Mouse (Mus musculus) limb, embryonic 14.5 days (tissue): ENCODE data around the gene Sun2. TPM values are rescaled to one million over a fixed set of nuclear protein-coding genes. Genes with fewer than 3 reads are reported as not detected.
A peak's percentile ranks its signal among the peaks of the same experiment; 100 is the strongest.

Experiments
- ATAC-seq: fragments of 200-750 bp; cut with Nextera tagmentation; 2 replicates; pipeline ENCODE4 v1.8.0; 2017; ENCODE audit warnings: low read depth, moderate number of reproducible peaks, moderate TSS enrichment; ENCODE audit not compliant: low FRiP score
- DNase-seq: peaks from one replicate; pipeline ENCODE4 v3.0.0-alpha.2; 2015; ENCODE audit warnings: low spot score
- H3K27ac ChIP-seq: fragments of 300-500 bp; sonication (generic); replicated peaks from 2 replicates; pipeline ENCODE4 v1.5.1; 2014; ENCODE audit warnings: low read depth, mild to moderate bottlenecking, low read length, moderate library complexity, mixed read lengths
- H3K27me3 ChIP-seq: fragments of 300-500 bp; sonication (generic); 2 replicates; pipeline ENCODE4 v1.6.1; 2014; ENCODE audit warnings: low read length, mixed read lengths; ENCODE audit not compliant: control insufficient read depth, insufficient read depth
- H3K36me3 ChIP-seq: fragments of 300-500 bp; sonication (generic); 2 replicates; pipeline ENCODE4 v1.6.1; 2014; ENCODE audit warnings: mild to moderate bottlenecking, low read length, moderate library complexity, mixed read lengths; ENCODE audit not compliant: control insufficient read depth, insufficient read depth
- H3K4me1 ChIP-seq: fragments of 300-500 bp; sonication (generic); 2 replicates; pipeline ENCODE4 v1.6.1; 2014; ENCODE audit warnings: antibody characterized with exemption, low read length, mixed read lengths; ENCODE audit not compliant: control insufficient read depth, insufficient read depth
- H3K4me2 ChIP-seq: fragments of 300-500 bp; sonication (generic); replicated peaks from 2 replicates; pipeline ENCODE4 v1.6.1; 2014; ENCODE audit warnings: low read depth, mild to moderate bottlenecking, low read length, moderate library complexity; ENCODE audit not compliant: severe bottlenecking
- H3K4me3 ChIP-seq: fragments of 300-500 bp; sonication (generic); replicated peaks from 2 replicates; pipeline ENCODE4 v1.5.1; 2014; ENCODE audit warnings: low read length
- H3K9ac ChIP-seq: fragments of 300-500 bp; sonication (generic); 2 replicates; pipeline ENCODE4 v1.6.1; 2014; ENCODE audit warnings: mild to moderate bottlenecking, low read depth, low read length, moderate library complexity; ENCODE audit not compliant: severe bottlenecking
- H3K9me3 ChIP-seq: fragments of 300-500 bp; sonication (generic); 2 replicates; pipeline ENCODE4 v1.6.1; 2016; ENCODE audit warnings: low read length; ENCODE audit not compliant: control insufficient read depth
- POLR2A ChIP-seq: fragments of 200-500 bp; IDR thresholded peaks from 2 replicates; pipeline ENCODE4 v1.8.0; 2012; ENCODE audit warnings: inconsistent platforms, mild to moderate bottlenecking, moderate library complexity, borderline replicate concordance; ENCODE audit not compliant: insufficient read depth, insufficient read length; ENCODE audit errors: extremely low read depth
- WGBS: fragments of 180-500 bp; shearing (Covaris S2); extraction: QIAGEN DNeasy Blood & Tissue Kit; methylation state at CpG from one replicate; pipeline ENCODE4 v1.1.7; 2014; 5-methylcytosine and 5-hydroxymethylcytosine counted together
- polyA plus RNA-seq, 2 experiments: library from polyadenylated mRNA; depleted of rRNA in 1 of 2; stranded (reverse) in 1 of 2; unstranded in 1 of 2; fragments of >200 nt; fragmentation: Nextera tagmentation in 1 of 2; extraction: Ambion mirVana in 1 of 2; gene quantifications; 2 replicates each; pipeline versions ENCODE4 v1.2.1 to v1.2.3; 2012 to 2014

The Sun2 gene
- polyA plus RNA-seq, 2 experiments: 6.9 to 37.9 TPM

- TF ChIP-seq POLR2A: no peak
- Histone ChIP-seq H3K9me3 (no peaks in the 10 kb centered on the region), H3K4me2 (no peak within 1 kb of the TSS), H3K36me3 (no peaks in the 10 kb centered on the region), H3K27me3 (no peaks in the 10 kb centered on the region), H3K4me3 (no peak within 1 kb of the TSS), H3K27ac (no peak within 1 kb of the TSS), H3K4me1 (peaks cover 13% of the 10 kb centered on the region), H3K9ac (no peak within 1 kb of the TSS)
- ATAC-seq (no peak), DNase-seq (no peak)
Observed at GRCm38 (mm10) chr15:79777749-79778148, 35.4 kb upstream of the Sun2 start, which contains the start of gene Dnal4. Gene Dnal4 (minus strand): TSS chr15:79777849.

- WGBS: 63% methylated on average over 7 of the region's 7 CpGs
- DNase-seq (no peak), ATAC-seq (no peak)
- TF ChIP-seq POLR2A: no peak
- no peaks in the 10 kb centered on the region for H3K36me3 ChIP-seq
- H3K9ac ChIP-seq: no peak overlapping the region
- no peaks in the 10 kb centered on the region for H3K9me3 ChIP-seq
- H3K27me3 ChIP-seq: no peaks in the 10 kb centered on the region
- H3K4me1 ChIP-seq: peaks cover 19% of the 10 kb centered on the region
- no peak overlapping the region for H3K4me3 ChIP-seq
- H3K4me2 ChIP-seq: no peak overlapping the region
- no peak overlapping the region for H3K27ac ChIP-seq
Observed at GRCm38 (mm10) chr15:79775662-79776061, 33.3 kb upstream of the Sun2 start.

GRCm38 (mm10) chr15:79774117-79775027, 32.0 kb upstream of the Sun2 start:
- under 1% methylated on average over 41 of the region's 50 CpGs for WGBS
- Histone ChIP-seq H3K4me3 (peak overlapping the region; percentile 70), H3K4me1 (peaks cover 22% of the 10 kb centered on the region), H3K9ac (peak overlapping the region; percentile 71), H3K4me2 (peak overlapping the region; percentile 68), H3K27ac (peak overlapping the region; percentile 59), H3K36me3 (no peaks in the 10 kb centered on the region), H3K27me3 (no peaks in the 10 kb centered on the region), H3K9me3 (no peaks in the 10 kb centered on the region)
- 0 out of 2 replicates have a peak, but pooled peaks have one; percentile 27 for TF ChIP-seq POLR2A
- DNase-seq (peak; percentile 99), ATAC-seq (peak; percentile 99)

GRCm38 (mm10) chr15:79770629-79771240, 28.4 kb upstream of the Sun2 start:
- no peak for TF ChIP-seq POLR2A
- 53% methylated on average over 21 of the region's 21 CpGs for WGBS
- ATAC-seq: no peak
- DNase-seq: no peak
- no peak overlapping the region; the same call in 1 of the 2 replicates for H3K4me2 ChIP-seq
- H3K27me3 ChIP-seq: no peaks in the 10 kb centered on the region
- H3K9ac ChIP-seq: no peak overlapping the region
- peaks cover 22% of the 10 kb centered on the region for H3K4me1 ChIP-seq
- no peak overlapping the region for H3K27ac ChIP-seq
- H3K36me3 ChIP-seq: no peaks in the 10 kb centered on the region
- H3K4me3 ChIP-seq: no peak overlapping the region
- no peaks in the 10 kb centered on the region for H3K9me3 ChIP-seq

- WGBS: 78% methylated on average over 6 of the region's 6 CpGs
- peaks cover 13% of the 10 kb centered on the region for H3K4me1 ChIP-seq
- no peak overlapping the region for H3K4me3 ChIP-seq
- no peak overlapping the region for H3K27ac ChIP-seq
- no peak overlapping the region for H3K9ac ChIP-seq
- no peak for TF ChIP-seq POLR2A
- H3K36me3 ChIP-seq: peaks cover 18% of the 10 kb centered on the region
- ATAC-seq: no peak
- no peaks in the 10 kb centered on the region for H3K9me3 ChIP-seq
- no peak overlapping the region for H3K4me2 ChIP-seq
- H3K27me3 ChIP-seq: no peaks in the 10 kb centered on the region
- no peak for DNase-seq
Observed at GRCm38 (mm10) chr15:79768302-79768701, 26.0 kb upstream of the Sun2 start.
